Mouse (Mus musculus) T-cell, adult 2 months (primary cell): Measurements from ENCODE around the gene Kif11.

Experiments
- DNase-seq: peaks from one replicate; pipeline ENCODE4 v3.0.0; 2022; ENCODE audit warnings: low spot score

The Kif11 gene

DNA sequence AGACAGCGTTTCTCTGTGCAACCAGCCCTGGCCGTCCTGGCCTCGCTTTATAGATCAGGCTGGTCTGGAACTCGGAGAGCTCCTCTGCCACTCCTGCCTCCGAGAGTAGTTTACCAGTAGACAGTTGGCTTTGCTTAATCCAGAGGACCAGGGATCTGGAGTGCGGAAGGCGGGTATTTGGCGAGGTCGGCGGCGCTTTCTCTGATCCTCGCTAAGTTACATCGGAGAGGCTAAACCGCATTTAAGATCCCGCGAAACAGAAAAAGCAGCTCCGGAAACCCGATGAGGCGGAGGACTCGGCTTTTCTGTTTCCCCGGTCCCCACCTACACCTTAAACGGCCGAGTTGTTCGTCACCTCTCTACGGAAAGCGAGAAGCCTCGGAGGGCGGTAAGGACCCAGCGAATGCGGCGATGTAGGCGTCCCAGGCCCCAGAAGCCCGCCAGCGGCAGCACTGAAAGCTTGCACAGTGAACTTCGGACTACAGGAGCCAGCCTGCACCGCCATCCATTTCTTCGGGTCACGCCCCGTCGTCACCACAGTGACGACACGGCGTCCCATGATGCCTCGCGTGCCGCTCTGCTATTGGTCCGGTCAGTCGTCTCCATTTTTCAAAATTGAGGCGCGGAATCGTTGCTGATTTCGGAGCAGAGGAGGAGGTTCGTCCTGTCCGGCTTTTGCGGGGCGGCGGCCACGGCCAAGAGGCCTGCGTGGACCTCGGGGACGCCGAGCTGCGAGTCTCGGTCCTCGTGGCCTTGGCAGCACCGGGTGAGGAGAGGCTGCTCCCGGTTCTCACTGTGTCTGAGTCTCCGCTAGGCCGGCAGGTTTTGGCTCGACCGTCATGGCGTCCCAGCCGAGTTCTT, at the start of gene Kif11:
Gene Kif11 (plus strand): TSS at position 649 of the 861 bp plus-strand sequence.
- peak; percentile 97 for DNase-seq

- DNase-seq = no peak
Observed at GRCm38 (mm10) chr19:37327216-37327615, 49.0 kb upstream of the Kif11 start.

DNA sequence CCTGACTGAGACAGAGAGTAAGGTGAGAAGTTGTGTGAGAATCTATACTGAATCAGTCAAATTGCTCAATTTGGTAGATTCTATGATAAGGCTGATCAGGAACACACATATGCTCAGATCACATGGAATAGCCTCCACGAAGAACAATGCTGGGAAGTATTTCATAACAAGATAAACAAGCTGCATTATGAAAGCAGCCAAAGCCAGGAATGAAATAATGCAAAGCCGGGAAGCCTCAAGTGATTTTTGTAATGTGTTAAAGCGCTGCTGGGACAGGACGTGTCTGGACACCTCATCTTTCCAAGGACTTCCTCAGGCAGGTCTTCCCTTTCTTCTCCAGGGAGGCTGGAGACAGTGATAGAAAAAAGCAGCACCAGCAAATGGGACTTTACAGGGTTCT, 43.5 kb upstream of the Kif11 start:
- no peak for DNase-seq

DNA sequence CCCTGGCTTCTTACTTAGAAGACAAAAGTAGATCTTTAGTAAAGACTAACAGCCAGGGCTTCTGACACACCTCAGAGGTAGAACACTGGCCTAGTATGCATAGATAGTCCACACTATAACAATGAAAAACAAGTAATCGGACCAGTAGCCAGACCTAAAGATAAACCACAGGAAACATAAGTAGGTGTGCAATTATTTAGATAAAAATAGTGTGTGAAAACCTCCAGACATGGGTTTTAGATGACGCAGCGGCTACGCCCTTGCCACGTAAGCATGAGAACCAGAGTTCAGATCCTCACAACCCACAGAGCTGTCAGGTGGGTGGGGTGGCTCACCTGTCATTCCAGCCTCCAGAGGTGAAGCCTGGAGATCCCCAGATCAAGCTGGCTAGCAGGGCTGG, 42.8 kb upstream of the Kif11 start:
- no peak for DNase-seq

- DNase-seq = no peak
Observed at GRCm38 (mm10) chr19:37335392-37335791, 40.8 kb upstream of the Kif11 start.

- DNase-seq = no peak
Observed at GRCm38 (mm10) chr19:37337752-37338151, 38.5 kb upstream of the Kif11 start, which contains the start of gene Ide. TSS of gene Ide (minus strand) at chr19:37337852.

DNA sequence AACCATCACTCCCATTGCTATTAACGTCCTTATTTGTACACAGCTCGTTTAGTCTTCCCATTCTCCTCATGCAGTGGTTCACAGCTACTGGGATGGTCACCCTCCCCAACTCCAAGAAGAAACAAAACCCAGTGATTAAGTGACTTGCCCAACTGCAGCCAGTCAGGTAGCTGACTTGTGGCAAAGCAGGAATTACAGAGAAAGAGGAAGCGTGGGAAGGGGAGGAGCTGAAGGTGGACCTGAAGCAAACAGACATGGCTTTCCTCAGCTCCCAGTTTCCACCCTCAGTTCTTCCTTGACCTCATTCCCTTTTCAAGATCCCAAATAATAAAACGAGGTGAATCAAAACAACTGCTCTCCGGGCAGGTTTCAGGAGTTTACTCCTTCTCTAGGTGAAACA, 35.7 kb upstream of the Kif11 start:
- DNase-seq = no peak

DNA sequence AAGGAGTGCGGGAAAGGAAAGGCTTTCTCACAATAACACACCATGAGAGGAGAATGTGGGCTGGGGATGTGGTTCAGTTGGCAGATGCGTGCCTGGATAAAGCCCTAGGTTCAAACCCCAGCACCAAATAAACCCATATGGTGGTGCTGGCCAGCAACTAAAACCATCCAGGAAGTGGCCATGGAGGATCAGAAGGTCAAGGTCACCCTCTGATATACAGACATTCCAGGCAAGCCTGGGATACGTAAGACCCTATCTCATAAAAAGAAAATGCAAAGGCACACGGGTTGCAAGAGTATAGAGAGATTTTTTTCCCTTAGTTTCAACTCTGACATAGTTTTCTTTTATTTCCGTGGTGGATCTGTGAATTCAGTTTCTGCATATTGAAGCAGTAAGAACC, 35.3 kb upstream of the Kif11 start:
- DNase-seq = no peak

GRCm38 (mm10) chr19:37343899-37344298, 32.3 kb upstream of the Kif11 start:
- DNase-seq = no peak

DNA sequence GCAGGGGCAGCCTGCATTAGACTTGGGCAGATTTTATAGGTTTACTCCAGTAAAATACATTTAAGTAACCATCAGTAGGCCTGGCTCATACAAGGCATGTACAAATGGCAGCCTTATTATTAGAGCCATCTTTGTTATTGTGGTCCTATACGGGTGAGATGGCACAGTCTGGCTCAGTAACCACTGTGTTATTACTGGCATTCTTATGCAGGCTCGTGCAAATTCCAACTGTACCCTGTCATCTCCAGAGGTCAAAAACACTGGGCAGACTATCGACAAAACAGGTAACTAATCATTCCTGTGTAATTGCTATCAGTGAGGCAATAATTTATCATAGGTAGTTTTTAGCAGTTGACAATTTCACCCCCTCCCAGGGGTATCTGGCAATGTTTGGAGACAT, 29.9 kb upstream of the Kif11 start:
- DNase-seq = no peak

DNA sequence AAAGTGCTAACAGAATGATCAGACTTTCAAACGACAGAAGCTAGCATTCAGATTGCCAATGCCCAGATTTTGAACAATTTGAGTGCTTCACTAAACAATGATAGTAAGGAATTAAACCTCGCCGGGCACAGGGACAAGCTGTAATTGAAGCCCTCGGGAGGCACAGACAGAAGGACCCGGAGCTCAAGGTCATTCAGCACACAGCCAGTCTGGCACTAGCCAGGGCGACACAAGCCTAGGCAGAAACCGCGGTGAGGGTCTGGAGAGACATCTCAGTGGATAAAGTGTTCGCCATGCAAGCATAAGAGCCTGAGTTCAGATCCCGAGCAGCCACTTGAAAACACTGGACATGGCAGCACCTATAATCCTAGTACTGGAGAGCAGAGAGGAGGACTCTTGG, 27.9 kb upstream of the Kif11 start:
- no peak for DNase-seq

DNA sequence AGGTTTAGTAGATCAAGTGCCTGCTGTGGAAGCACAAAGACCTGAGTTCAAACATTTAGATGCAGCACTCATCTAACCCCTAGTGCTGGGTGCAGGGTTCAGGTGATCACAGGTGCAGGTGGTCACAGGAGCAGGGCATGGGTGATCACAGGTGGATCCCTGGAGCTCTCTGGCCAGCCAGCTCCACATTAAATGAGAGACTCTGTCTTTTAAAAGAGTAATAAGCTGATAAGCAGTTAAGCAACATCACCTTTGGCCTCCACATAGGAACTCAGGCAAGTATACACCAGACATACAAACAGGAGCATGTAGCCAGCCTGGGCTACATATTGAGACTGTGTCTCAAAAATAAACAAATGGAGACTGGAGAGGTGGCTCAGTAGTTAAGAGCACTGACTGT, 27.3 kb upstream of the Kif11 start:
- no peak for DNase-seq

DNA sequence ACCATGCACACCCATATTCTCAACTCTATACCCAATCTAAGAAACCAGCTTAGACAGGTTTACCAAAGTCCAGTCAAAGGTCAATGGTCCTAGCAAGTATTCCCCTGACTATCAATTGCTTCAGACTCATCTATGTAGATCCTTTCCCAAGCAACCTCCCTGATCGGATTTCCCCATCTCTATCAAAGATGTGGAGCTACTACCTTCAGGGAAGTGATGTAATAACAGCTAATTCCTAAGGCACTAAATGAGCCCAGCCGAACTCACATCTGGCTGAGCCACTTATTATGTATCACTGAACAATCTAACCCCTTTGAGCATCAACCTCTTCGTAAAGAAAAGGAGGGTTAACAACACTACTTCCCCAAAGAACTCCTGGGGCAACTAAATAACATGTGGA, 23.4 kb upstream of the Kif11 start:
- no peak for DNase-seq

DNA sequence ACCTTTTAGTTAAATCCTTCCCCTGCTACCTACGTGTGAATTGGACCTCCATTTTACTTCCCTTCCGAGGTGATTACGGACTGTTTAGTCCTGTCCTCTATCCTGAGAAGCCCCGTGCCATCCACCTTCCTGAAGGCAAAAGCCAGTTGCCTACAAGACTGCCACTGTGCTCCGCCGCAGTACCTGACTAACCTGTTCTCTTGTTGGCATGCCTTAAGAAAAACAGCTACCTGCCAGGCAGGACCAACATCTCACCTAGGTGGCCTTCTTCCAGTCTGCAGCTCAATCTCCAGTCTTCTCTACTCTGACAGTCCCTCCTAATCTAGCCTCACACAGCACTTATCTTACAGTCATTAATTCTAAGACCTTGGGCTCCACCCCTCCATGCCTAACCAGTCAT, 22.9 kb upstream of the Kif11 start:
- no peak for DNase-seq

- no peak for DNase-seq
Observed at GRCm38 (mm10) chr19:37360044-37360443, 16.2 kb upstream of the Kif11 start.

- DNase-seq = no peak
Observed at GRCm38 (mm10) chr19:37362545-37362944, 13.7 kb upstream of the Kif11 start.

DNA sequence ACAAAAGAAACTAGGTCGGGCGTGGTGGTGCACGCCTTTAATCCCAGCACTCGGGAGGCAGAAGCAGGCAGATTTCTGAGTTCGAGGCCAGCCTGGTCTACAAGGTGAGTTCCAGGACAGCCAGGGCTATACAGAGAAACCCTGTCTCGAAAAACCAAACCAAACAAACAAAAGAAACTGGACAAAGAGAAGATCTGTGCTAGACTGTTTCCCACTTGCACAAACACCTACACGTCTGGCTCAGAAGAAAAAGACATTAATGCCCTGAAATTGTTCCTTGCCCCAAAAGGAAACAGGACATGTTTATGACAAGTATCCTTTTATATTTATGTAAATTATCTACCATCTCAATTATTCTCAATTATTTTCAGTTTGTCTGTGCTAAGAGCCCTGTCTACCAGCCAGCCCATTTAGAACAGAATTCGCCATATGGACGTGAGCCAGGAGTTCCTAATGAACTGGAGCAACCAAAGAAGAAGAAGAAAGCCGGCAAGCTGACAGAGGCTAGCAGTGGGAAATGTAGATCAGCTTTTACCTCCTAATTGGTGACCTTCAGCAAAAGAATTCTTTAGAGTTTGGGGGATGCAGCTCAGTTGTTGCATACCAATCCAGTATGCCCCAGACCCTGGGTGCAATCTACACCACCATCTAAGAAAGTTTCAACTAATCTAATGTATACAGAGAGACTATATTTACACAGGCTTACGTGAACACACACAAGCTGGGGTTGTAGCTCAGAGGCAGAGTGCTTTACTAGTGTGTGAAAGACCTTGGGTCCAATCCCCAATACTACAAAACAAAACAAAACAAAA, 12.9 kb upstream of the Kif11 start:
- no peak for DNase-seq

GRCm38 (mm10) chr19:37368990-37369389, 7.2 kb upstream of the Kif11 start:
- no peak for DNase-seq

DNA sequence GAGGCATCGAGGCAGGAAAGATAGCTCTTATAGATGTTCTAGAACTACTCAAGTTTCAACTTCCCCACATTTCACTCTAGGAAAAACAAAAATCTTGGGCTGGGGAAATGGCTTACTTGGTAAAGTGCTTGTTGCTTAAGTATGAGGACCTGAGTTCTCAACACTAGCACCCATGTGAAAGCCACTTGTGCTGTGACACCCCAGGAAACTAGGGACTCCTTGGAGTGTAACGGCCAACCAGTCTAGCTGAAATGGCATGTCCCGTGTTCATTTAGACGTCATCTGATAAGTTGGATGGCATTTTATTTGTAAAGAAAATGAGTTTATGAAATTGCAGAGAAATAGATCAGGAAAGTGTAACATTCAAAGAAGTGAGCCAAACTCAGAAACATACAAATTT, 6.3 kb upstream of the Kif11 start:
- DNase-seq = no peak

DNA sequence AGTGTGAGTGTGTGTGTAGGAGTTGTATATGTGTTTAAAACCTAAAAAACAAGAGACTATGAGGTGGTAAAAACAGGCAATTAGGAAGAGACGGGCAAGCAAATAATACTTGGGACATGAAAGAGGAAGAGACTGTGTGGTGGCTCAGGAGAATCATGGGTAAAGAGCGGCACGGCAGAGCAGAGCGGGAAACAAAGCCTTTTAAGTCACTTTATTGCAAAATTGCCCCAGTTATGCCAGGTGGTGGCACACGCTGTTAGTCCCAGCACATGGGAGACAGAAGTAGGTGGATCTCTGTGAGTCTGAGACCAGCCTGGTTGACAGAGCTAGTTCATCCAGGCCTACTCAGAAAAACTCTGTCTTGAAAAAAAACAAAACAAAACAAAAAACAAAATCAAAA, 5.8 kb upstream of the Kif11 start:
- DNase-seq = peak; percentile 35

- DNase-seq = peak; percentile 1
Observed at GRCm38 (mm10) chr19:37374941-37375754, 1.1 kb upstream of the Kif11 start.

DNA sequence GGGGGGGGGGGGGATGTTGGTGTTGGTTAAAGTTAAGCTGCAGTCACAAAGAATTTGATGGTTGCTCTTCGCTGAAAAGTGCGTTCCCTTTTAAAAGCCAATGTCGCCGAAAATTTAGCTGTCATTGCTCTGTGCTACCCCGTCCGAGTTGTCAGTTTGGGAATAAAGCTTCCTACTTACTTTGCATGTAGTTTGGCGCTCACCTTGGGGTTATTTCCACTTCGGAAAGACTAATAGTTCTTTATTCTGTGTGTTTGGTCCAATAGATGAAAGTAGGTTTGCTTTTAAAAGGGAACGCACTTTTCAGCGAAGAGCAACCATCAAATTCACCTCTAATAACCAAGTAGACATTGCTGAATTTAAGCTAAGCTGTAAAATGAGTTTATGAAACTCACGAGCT, 638 bp downstream of the Kif11 start:
- DNase-seq = no peak
